Mouse (Mus musculus): ENCODE measurements around the gene Rplp1.

DNA sequence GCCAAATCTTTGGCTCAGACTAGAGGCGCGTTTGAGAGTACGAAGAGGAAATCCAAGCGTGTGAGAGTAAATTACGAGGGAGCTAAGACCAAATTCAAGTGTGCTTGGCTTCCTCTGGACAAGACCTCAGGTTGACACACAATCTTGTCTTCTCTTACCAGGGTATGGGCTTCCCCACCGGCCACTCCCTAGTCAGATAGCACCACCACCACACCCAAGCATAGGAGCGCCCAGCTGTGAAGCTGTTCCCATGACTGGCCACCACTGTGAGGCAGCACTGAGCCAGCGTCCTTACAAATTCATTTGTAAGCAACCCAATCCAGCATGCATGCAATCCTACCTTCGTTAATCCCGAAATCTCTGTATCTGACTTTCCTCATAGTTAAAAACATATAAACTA lies 7.4 kb downstream of the Rplp1 start:
- TF ChIP-seq POLR2A (IDR thresholded peaks at IDR 0.05; ENCODE audit: borderline replicate concordance, low read depth, low read length) (no peak), CTCF (IDR thresholded peaks at IDR 0.05; ENCODE audit: low read depth, low read length) (peak; percentile 47; the same call in 1 of the 2 replicates)
